Mouse (Mus musculus) cortical plate, adult 2 months (tissue): Measurements from ENCODE around the gene Pebp1.

Experiments used
- CTCF ChIP-seq: fragments of 200-500 bp; IDR thresholded peaks from 2 replicates; pipeline ENCODE4 v1.5.1; 2011; ENCODE audit warnings: mild to moderate bottlenecking, control low read depth, low read length; ENCODE audit not compliant: insufficient read depth; ENCODE audit errors: extremely low read depth
- POLR2A ChIP-seq: fragments of 200-500 bp; IDR thresholded peaks from 2 replicates; pipeline ENCODE4 v1.6.1; 2011; ENCODE audit warnings: mild to moderate bottlenecking, low read length, control low read depth; ENCODE audit not compliant: insufficient read depth; ENCODE audit errors: extremely low read depth

GRCm38 (mm10) chr5:117305754-117306153, 18.3 kb upstream of the Pebp1 start:
- no peak for TF ChIP-seq POLR2A
- TF ChIP-seq CTCF: no peak
